Mouse (Mus musculus) midbrain, embryonic 14.5 days (tissue): ENCODE results near the gene Cse1l. TPM values are rescaled to one million over a fixed set of nuclear protein-coding genes. Genes with fewer than 3 reads are reported as not detected.

ENCODE experiments used
- ATAC-seq: fragments of 200-750 bp; cut with Nextera tagmentation; 2 replicates; pipeline ENCODE4 v1.8.0; 2017; ENCODE audit warnings: moderate number of reproducible peaks, moderate library complexity; ENCODE audit not compliant: low FRiP score, low TSS enrichment
- DNase-seq: peaks from one replicate; pipeline ENCODE4 v3.0.0-alpha.2; 2015
- H3K27ac ChIP-seq: fragments of 300-500 bp; sonication (generic); replicated peaks from 2 replicates; pipeline ENCODE4 v1.5.1; 2014; ENCODE audit warnings: mild to moderate bottlenecking, low read depth, low read length, moderate library complexity
- H3K27me3 ChIP-seq: fragments of 300-500 bp; sonication (generic); 2 replicates; pipeline ENCODE4 v1.6.1; 2014; ENCODE audit warnings: low read length, control low read depth, mixed read lengths; ENCODE audit not compliant: control insufficient read depth, insufficient read depth
- H3K36me3 ChIP-seq: fragments of 300-500 bp; sonication (generic); 2 replicates; pipeline ENCODE4 v1.6.1; 2014; ENCODE audit warnings: low read length, control low read depth; ENCODE audit not compliant: control insufficient read depth, insufficient read depth
- H3K4me1 ChIP-seq: fragments of 300-500 bp; sonication (generic); 2 replicates; pipeline ENCODE4 v1.6.1; 2014; ENCODE audit warnings: mild to moderate bottlenecking, antibody characterized with exemption, low read length, control low read depth; ENCODE audit not compliant: control insufficient read depth, insufficient read depth
- H3K4me2 ChIP-seq: fragments of 300-500 bp; sonication (generic); 2 replicates; pipeline ENCODE4 v1.6.1; 2014; ENCODE audit warnings: mild to moderate bottlenecking, low read length, moderate library complexity
- H3K4me3 ChIP-seq: fragments of 300-500 bp; sonication (generic); replicated peaks from 2 replicates; pipeline ENCODE4 v1.5.1; 2014; ENCODE audit warnings: low read depth, low read length
- H3K9ac ChIP-seq: fragments of 300-500 bp; sonication (generic); replicated peaks from 2 replicates; pipeline ENCODE4 v1.6.1; 2014; ENCODE audit warnings: mild to moderate bottlenecking, low read length, moderate library complexity
- H3K9me3 ChIP-seq: fragments of 300-500 bp; sonication (generic); 2 replicates; pipeline ENCODE4 v1.6.1; 2016; ENCODE audit warnings: low read length, control low read depth, mixed read lengths; ENCODE audit not compliant: control insufficient read depth
- WGBS: fragments of 180-500 bp; shearing (Covaris S2); extraction: QIAGEN DNeasy Blood & Tissue Kit; methylation state at CpG from one replicate; pipeline ENCODE4 v1.1.7; 2014; 5-methylcytosine and 5-hydroxymethylcytosine counted together
- polyA plus RNA-seq: library from polyadenylated mRNA; unstranded; fragments of >200 nt; fragmentation: Nextera tagmentation; extraction: Ambion mirVana; gene quantifications from 2 replicates; pipeline ENCODE4 v1.2.1, GENCODE M21; 2014

Cse1l gene
- polyA plus RNA-seq, 1 experiment from 2014 or later = 128 TPM

GRCm38 (mm10) chr2:166893036-166893435 is 12.8 kb upstream of the Cse1l start:
- DNase-seq = no peak
- Histone ChIP-seq H3K4me3 (no peak overlapping the region), H3K9me3 (no peaks in the 10 kb centered on the region), H3K9ac (no peak overlapping the region), H3K4me2 (no peak overlapping the region), H3K4me1 (no peaks in the 10 kb centered on the region), H3K27ac (no peak overlapping the region), H3K36me3 (peaks cover 31% of the 10 kb centered on the region), H3K27me3 (no peaks in the 10 kb centered on the region)
- no peak for ATAC-seq
- 94% methylated on average over 5 of the region's 5 CpGs for WGBS

- Histone ChIP-seq H3K27ac (peak overlapping the region; percentile 16; the same call in 1 of the 2 replicates), H3K36me3 (peaks cover 31% of the 10 kb centered on the region), H3K27me3 (no peaks in the 10 kb centered on the region), H3K4me1 (no peaks in the 10 kb centered on the region), H3K9me3 (no peaks in the 10 kb centered on the region), H3K9ac (no peak overlapping the region), H3K4me3 (no peak overlapping the region), H3K4me2 (no peak overlapping the region)
- 66% methylated on average over 13 of the region's 13 CpGs for WGBS
- ATAC-seq (no peak), DNase-seq (peak; percentile 21)
Measured at GRCm38 (mm10) chr2:166896368-166896767, 9.5 kb upstream of the Cse1l start.

DNA sequence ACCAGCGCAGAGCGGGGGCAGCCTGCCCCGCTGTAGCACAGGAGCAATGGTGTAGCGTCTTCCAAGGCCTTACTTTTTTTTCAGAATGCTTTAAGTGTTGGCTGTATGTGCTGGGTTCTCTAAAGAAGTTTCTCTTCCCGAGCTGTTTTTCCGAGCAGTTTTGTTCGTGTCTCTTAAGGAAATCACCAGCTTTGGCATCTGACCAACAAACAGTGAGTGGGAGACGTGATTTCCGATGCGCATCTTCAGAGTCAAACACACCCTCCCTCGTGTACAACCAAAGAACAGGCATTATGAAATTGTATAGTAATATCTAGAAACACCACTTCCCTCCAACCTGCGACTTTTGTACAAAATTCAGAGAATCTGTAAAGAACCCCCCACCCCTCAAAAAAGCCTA is 8.9 kb upstream of the Cse1l start:
- H3K27ac ChIP-seq = no peak overlapping the region
- H3K27me3 ChIP-seq = no peaks in the 10 kb centered on the region
- WGBS = 84% methylated on average over 12 of the region's 12 CpGs
- DNase-seq (no peak), ATAC-seq (no peak)
- no peak overlapping the region for H3K4me2 ChIP-seq
- no peak overlapping the region for H3K9ac ChIP-seq
- no peak overlapping the region for H3K4me3 ChIP-seq
- H3K9me3 ChIP-seq = no peaks in the 10 kb centered on the region
- H3K36me3 ChIP-seq = peaks cover 25% of the 10 kb centered on the region
- no peaks in the 10 kb centered on the region for H3K4me1 ChIP-seq

- 83% methylated on average over 2 of the region's 2 CpGs for WGBS
- no peak for DNase-seq
- Histone ChIP-seq H3K9me3 (no peaks in the 10 kb centered on the region), H3K9ac (no peak overlapping the region), H3K27ac (no peak overlapping the region), H3K4me1 (no peaks in the 10 kb centered on the region), H3K4me3 (no peak overlapping the region), H3K4me2 (no peak overlapping the region), H3K27me3 (no peaks in the 10 kb centered on the region), H3K36me3 (peaks cover 8% of the 10 kb centered on the region)
- no peak for ATAC-seq
Measured at GRCm38 (mm10) chr2:166899161-166899560, 6.7 kb upstream of the Cse1l start.

DNA sequence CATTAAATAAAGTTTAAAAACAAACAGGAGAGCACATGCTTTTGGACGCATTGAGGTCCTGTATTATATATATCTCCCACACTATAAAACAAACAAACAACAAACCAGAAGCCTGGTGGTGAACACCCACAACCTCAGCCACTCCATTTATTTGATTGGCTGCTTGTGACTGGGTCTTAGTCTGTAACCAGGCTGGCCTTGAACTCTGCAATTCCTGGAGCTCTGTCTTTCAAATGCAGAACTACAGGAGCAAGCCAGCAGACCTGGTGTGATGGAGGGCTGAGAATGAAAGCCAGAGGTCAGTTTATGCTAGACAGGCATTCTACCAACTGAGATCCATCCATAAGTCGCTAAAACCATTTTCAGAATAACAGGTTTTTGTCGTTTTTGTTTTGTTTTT is 6.1 kb upstream of the Cse1l start:
- 74% methylated on average over 3 of the region's 3 CpGs for WGBS
- H3K9me3 ChIP-seq = no peaks in the 10 kb centered on the region
- no peak overlapping the region for H3K4me3 ChIP-seq
- H3K9ac ChIP-seq = no peak overlapping the region
- no peak overlapping the region for H3K4me2 ChIP-seq
- H3K27ac ChIP-seq = no peak overlapping the region
- DNase-seq = no peak
- no peak for ATAC-seq
- no peaks in the 10 kb centered on the region for H3K4me1 ChIP-seq
- H3K36me3 ChIP-seq = peaks cover 2% of the 10 kb centered on the region
- no peaks in the 10 kb centered on the region for H3K27me3 ChIP-seq

GRCm38 (mm10) chr2:166900792-166901505 is 4.9 kb upstream of the Cse1l start:
- Histone ChIP-seq H3K9ac (no peak overlapping the region), H3K9me3 (no peaks in the 10 kb centered on the region), H3K36me3 (no peaks in the 10 kb centered on the region), H3K4me1 (no peaks in the 10 kb centered on the region), H3K27me3 (no peaks in the 10 kb centered on the region), H3K4me2 (no peak overlapping the region), H3K27ac (no peak overlapping the region), H3K4me3 (no peak overlapping the region)
- 90% methylated on average over 8 of the region's 8 CpGs for WGBS
- DNase-seq (no peak), ATAC-seq (no peak)

DNA sequence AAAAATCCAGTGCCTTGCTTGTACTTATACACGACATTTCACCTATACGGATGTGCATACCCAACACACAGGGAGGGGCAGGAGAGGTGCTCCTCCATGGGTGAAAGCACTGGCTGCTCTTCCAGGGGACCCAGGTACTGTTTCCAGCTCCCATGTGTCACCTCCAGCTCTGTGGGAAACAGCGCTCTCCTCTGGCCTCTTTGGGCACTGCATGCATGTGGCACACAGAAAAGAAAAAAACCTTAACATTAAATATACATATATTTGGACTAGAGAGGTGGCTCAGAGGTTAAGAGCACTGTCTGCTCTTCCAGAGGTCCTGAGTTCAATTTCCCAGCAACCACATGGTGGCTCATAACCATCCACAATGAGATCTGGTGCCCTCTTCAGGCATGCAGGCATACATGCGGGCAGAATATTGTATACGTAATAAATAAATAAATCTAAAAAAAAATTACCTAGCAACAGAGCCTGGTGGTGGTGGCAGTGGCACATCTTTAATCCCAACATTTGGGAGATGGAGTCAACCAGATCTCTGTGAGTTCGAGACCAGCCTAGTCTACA is 2.0 kb upstream of the Cse1l start:
- Histone ChIP-seq H3K27ac (no peak overlapping the region), H3K4me3 (no peak overlapping the region), H3K9me3 (no peaks in the 10 kb centered on the region), H3K4me1 (peaks cover 11% of the 10 kb centered on the region), H3K9ac (no peak overlapping the region), H3K36me3 (no peaks in the 10 kb centered on the region), H3K4me2 (no peak overlapping the region), H3K27me3 (no peaks in the 10 kb centered on the region)
- no peak for ATAC-seq
- 92% methylated on average over 6 of the region's 6 CpGs for WGBS
- no peak for DNase-seq

DNA sequence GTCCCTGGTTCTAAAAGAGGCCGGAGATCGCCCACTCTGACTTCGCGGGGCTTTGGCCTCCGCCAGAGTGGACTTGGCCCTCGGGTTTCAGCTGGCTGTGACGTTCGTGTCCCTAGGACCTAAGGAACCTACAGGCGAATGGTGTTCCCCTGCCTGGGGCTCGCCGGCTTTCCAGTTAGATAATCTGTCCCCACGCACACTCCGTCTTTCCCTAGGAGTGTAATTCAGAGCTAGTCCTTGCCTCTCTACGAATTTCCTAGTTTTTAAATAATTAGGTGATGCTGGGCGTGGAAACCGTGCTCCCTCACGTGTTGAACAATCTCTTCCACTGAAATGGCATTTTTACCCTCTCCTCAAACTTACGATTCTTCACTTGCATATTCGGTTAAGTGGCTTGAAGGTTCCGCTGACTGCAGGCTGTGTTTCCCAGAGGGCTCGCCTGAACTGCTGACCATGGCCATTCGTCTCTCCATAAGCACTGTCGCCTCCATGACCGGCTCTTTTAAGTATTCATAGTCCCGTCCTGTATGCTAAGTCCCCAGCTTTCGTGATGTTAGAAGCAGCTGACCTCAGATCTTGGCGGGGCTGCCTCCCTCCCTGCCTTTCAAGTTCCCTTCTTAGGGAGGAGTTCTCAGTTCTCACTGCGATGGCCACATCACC is 813 bp downstream of the Cse1l start:
- DNase-seq (no peak), ATAC-seq (no peak)

DNA sequence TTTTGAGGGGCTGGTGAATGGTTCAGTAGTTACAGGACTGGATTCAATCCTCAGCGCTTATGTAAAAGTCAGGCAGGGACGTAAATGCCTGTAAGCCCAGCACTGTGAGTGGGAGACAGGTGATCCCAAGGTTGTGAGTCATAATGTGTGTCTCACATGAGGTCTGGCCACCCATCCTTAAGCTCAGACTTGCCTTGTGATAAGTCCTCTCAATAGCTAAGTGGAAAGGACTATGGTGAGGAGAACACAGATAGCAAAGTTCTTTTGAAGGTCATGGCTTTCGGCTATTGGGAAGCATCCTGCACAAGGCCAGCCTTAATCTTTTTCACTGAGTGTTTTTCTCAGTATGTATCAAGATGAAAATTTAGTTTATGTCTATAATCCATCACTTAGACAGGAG is 3.9 kb downstream of the Cse1l start:
- H3K9me3 ChIP-seq = no peaks in the 10 kb centered on the region
- no peaks in the 10 kb centered on the region for H3K36me3 ChIP-seq
- H3K9ac ChIP-seq = no peak overlapping the region
- H3K27me3 ChIP-seq = no peaks in the 10 kb centered on the region
- no peak overlapping the region for H3K27ac ChIP-seq
- DNase-seq (no peak), ATAC-seq (no peak)
- peaks cover 11% of the 10 kb centered on the region for H3K4me1 ChIP-seq
- no peak overlapping the region for H3K4me2 ChIP-seq
- no peak overlapping the region for H3K4me3 ChIP-seq
- WGBS = 98% methylated on average over 3 of the region's 3 CpGs

More for the DNA sequence above, 813 bp downstream of the Cse1l start:
- H3K4me2 ChIP-seq = peak overlapping the region; percentile 87
- H3K9me3 ChIP-seq = no peaks in the 10 kb centered on the region
- H3K4me1 ChIP-seq = peaks cover 11% of the 10 kb centered on the region
- 1% methylated on average over 28 of the region's 28 CpGs for WGBS
- H3K4me3 ChIP-seq = peak overlapping the region; percentile 91
- H3K27ac ChIP-seq = peak overlapping the region; percentile 97
- H3K36me3 ChIP-seq = no peaks in the 10 kb centered on the region
- peak overlapping the region; percentile 75 for H3K9ac ChIP-seq
- no peaks in the 10 kb centered on the region for H3K27me3 ChIP-seq
